Mouse (Mus musculus): ENCODE data around the gene Ppp1r21. TPM values are rescaled to one million over a fixed set of nuclear protein-coding genes. Genes with fewer than 3 reads are reported as not detected.

The Ppp1r21 gene
- polyA plus RNA-seq, 1 experiment from 2014 or later, result 27.6 TPM

DNA sequence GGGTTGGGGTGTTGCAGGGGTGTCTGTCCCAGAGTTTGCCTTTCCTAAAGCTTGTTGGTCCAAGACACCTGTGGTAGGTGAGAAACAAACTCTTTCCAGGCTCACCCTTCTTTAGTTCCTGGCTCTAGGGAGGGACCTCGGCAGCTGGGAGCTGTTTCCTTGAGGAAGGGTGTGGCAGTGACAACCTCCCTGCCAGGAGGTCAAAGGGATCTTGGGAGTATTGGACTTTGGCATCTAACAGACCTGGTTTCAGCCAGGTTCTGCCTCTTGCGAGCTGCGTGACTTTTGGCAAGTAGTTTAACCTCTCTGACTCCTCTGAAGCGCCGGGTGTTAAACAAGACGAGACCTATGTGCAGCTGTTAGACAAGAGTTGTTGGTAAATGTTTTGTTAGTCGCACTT lies 97.2 kb downstream of the Ppp1r21 start:
- Histone ChIP-seq H3K9ac (ENCODE audit: low read depth, low read length) (peak overlapping the region; percentile 49; the same call in 1 of the 2 replicates), H3K36me3 (ENCODE audit: insufficient read depth, low read length) (no peaks in the 10 kb centered on the region), H3K27ac (peak overlapping the region; percentile 88), H3K4me3 (replicated peaks; ENCODE audit: low read depth, low read length) (peak overlapping the region; percentile 23), H3K9me3 (replicated peaks; ENCODE audit: low read length) (no peaks in the 10 kb centered on the region), H3K4me2 (ENCODE audit: low read length) (peak overlapping the region; percentile 47), H3K27me3 (ENCODE audit: insufficient read depth, low read length) (no peaks in the 10 kb centered on the region), H3K4me1 (replicated peaks; ENCODE audit: insufficient read depth, low read length) (peaks cover 28% of the 10 kb centered on the region)
- DNase-seq (ENCODE audit: low spot score) (peak; percentile 40), ATAC-seq (replicated peaks; ENCODE audit: low FRiP score, low read depth) (peak; percentile 27; the same call in 1 of the 2 replicates)
- TF ChIP-seq CTCF (IDR thresholded peaks at IDR 0.05; ENCODE audit: low read depth), result no peak
- 26% methylated on average over 7 of the region's 7 CpGs for WGBS

DNA sequence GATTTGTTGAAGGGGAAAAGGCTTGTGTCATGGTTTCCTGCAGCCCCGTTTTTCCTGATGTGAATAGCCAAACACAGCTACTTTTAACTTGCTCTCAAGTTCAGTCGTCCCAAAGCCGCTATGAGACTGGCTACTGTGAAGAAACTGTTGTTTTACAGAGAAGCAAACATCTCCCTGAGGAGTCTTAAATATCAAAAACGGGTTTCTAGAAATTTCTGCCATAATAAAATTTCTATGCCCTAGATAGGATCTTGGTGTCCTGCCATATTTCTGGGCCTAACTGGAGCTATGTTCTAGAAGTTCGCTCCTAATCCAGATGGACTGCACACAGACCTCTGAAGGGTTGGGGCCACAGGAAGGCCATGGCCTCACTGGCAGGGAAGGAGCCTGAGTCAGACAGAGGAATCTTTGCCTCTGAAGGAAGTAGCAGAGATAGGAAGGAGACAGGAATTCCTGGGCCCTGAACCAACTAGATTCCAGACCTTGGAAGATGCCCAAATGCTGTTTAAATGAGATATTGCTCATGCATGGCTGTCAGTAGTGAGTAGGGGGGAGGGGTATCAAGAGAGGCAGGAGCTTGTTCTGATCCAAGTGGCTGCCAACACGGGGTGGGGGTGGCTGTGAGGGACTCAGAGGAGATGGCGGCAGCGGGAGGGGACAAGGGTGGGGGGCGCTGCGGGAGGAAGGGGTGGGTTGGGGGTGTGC lies 98.9 kb downstream of the Ppp1r21 start:
- Histone ChIP-seq H3K4me1 (replicated peaks; ENCODE audit: insufficient read depth, low read length) (peaks cover 28% of the 10 kb centered on the region), H3K9ac (ENCODE audit: low read depth, low read length) (0 out of 2 replicates have a peak overlapping the region, but pooled peaks have one; percentile 46), H3K36me3 (ENCODE audit: insufficient read depth, low read length) (no peaks in the 10 kb centered on the region), H3K27me3 (ENCODE audit: insufficient read depth, low read length) (no peaks in the 10 kb centered on the region), H3K9me3 (replicated peaks; ENCODE audit: low read length) (no peaks in the 10 kb centered on the region), H3K4me3 (replicated peaks; ENCODE audit: low read depth, low read length) (no peak overlapping the region), H3K4me2 (ENCODE audit: low read length) (peak overlapping the region; percentile 47), H3K27ac (peak overlapping the region; percentile 88)
- DNase-seq (ENCODE audit: low spot score), result peak; percentile 92
- WGBS, result 31% methylated on average over 10 of the region's 10 CpGs
- TF ChIP-seq CTCF (IDR thresholded peaks at IDR 0.05; ENCODE audit: low read depth), result no peak
- ATAC-seq (replicated peaks; ENCODE audit: low FRiP score, low read depth), result peak; percentile 37

DNA sequence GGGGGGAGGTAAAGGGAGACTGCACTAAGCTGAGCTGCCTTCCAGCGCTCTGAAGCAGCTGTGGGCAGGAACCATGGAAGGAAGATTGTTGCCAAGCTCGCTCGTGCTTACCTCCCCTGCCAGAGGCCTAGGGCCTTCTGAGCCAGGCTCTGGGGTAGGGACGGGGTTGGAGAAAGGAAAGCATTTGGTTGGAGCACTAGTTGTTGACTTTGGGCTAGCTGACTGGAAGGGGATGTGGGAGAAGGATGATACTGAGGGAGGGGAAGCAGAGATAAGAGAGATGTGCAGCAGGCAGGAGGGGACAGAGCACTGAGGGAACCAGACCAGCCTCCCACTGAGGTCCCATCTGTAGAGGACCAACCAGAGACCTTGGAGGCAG lies 99.5 kb downstream of the Ppp1r21 start:
- Histone ChIP-seq H3K4me3 (replicated peaks; ENCODE audit: low read depth, low read length) (no peak overlapping the region), H3K27ac (peak overlapping the region; percentile 88), H3K9ac (ENCODE audit: low read depth, low read length) (peak overlapping the region; percentile 46; the same call in 1 of the 2 replicates), H3K36me3 (ENCODE audit: insufficient read depth, low read length) (no peaks in the 10 kb centered on the region), H3K4me2 (ENCODE audit: low read length) (peak overlapping the region; percentile 47), H3K27me3 (ENCODE audit: insufficient read depth, low read length) (no peaks in the 10 kb centered on the region), H3K4me1 (replicated peaks; ENCODE audit: insufficient read depth, low read length) (peaks cover 28% of the 10 kb centered on the region), H3K9me3 (replicated peaks; ENCODE audit: low read length) (no peaks in the 10 kb centered on the region)
- ATAC-seq (replicated peaks; ENCODE audit: low FRiP score, low read depth) (peak; percentile 26), DNase-seq (ENCODE audit: low spot score) (no peak)
- no peak for TF ChIP-seq CTCF (IDR thresholded peaks at IDR 0.05; ENCODE audit: low read depth)
- WGBS, result 12% methylated on average over 4 of the region's 4 CpGs

DNA sequence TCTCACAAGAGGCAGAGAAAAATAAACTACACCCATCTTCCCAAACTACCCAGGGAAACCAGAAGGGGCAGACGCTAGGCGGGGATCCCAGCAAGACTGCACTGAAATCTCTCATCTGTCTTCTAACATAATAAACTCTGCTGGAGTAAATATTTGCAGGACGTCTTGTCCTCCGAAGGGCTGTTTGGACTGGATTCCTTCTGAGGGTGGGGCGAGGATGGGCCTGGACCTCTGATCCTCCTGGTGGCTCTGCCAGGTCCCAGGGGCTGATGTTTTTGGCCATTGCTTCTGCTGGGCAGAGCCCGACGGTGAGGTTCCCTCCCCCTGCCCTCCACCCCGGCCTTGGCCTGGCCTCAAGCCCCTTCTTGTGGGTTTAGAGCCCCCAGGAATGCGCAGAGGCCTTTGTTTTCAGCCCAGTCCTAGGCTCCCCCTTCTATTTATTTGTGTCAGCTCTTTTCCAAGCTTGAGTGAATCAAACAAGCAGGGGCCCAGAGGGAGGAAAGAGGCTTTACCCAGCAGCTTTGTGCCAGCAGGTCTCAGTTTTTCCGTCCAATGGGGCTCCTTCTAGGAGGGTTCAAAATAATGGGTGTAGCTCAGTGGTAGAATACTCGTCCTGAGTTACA lies 100.1 kb downstream of the Ppp1r21 start:
- H3K4me3 ChIP-seq (replicated peaks; ENCODE audit: low read depth, low read length), result no peak overlapping the region
- H3K4me1 ChIP-seq (replicated peaks; ENCODE audit: insufficient read depth, low read length), result peaks cover 28% of the 10 kb centered on the region
- TF ChIP-seq CTCF (IDR thresholded peaks at IDR 0.05; ENCODE audit: low read depth), result peak; percentile 23; the same call in 1 of the 2 replicates
- no peaks in the 10 kb centered on the region for H3K27me3 ChIP-seq (ENCODE audit: insufficient read depth, low read length)
- ATAC-seq (replicated peaks; ENCODE audit: low FRiP score, low read depth), result peak; percentile 29
- 28% methylated on average over 11 of the region's 11 CpGs for WGBS
- 0 out of 2 replicates have a peak overlapping the region, but pooled peaks have one; percentile 2 for H3K9ac ChIP-seq (ENCODE audit: low read depth, low read length)
- peak overlapping the region; percentile 8 for H3K4me2 ChIP-seq (ENCODE audit: low read length)
- H3K27ac ChIP-seq, result peak overlapping the region; percentile 88
- peak; percentile 80 for DNase-seq (ENCODE audit: low spot score)
- no peaks in the 10 kb centered on the region for H3K9me3 ChIP-seq (replicated peaks; ENCODE audit: low read length)
- no peaks in the 10 kb centered on the region for H3K36me3 ChIP-seq (ENCODE audit: insufficient read depth, low read length)

DNA sequence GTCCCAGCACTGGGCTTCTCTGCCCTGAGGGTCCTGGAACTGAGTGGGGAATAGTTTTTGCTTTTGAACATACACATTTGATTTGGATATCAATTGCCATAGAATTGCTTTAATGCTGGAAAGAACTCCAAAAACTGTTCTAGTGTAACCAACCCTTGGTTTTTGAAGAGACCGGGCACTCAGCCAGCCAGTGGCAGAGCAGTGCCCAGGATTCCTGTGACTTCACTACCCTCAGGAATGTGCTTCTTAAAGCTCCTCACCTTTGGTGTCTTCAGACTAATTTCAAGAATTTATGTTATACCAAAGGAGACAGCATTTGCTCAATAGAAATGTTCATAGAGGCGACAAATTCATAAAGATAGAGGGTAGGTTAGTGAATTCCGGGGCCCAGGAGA lies 100.6 kb downstream of the Ppp1r21 start:
- H3K27ac ChIP-seq, result peak overlapping the region; percentile 88
- H3K36me3 ChIP-seq (ENCODE audit: insufficient read depth, low read length), result 0 out of 2 replicates have a peak, but pooled peaks cover 5% of the 10 kb centered on the region
- no peak for TF ChIP-seq CTCF (IDR thresholded peaks at IDR 0.05; ENCODE audit: low read depth)
- no peaks in the 10 kb centered on the region for H3K27me3 ChIP-seq (ENCODE audit: insufficient read depth, low read length)
- ATAC-seq (replicated peaks; ENCODE audit: low FRiP score, low read depth), result no peak
- peak; percentile 40 for DNase-seq (ENCODE audit: low spot score)
- WGBS, result 60% methylated on average over 3 of the region's 3 CpGs
- 0 out of 2 replicates have a peak overlapping the region, but pooled peaks have one; percentile 8 for H3K4me2 ChIP-seq (ENCODE audit: low read length)
- no peak overlapping the region for H3K4me3 ChIP-seq (replicated peaks; ENCODE audit: low read depth, low read length)
- H3K9ac ChIP-seq (ENCODE audit: low read depth, low read length), result 0 out of 2 replicates have a peak overlapping the region, but pooled peaks have one; percentile 2
- peaks cover 28% of the 10 kb centered on the region for H3K4me1 ChIP-seq (replicated peaks; ENCODE audit: insufficient read depth, low read length)
- no peaks in the 10 kb centered on the region for H3K9me3 ChIP-seq (replicated peaks; ENCODE audit: low read length)

DNA sequence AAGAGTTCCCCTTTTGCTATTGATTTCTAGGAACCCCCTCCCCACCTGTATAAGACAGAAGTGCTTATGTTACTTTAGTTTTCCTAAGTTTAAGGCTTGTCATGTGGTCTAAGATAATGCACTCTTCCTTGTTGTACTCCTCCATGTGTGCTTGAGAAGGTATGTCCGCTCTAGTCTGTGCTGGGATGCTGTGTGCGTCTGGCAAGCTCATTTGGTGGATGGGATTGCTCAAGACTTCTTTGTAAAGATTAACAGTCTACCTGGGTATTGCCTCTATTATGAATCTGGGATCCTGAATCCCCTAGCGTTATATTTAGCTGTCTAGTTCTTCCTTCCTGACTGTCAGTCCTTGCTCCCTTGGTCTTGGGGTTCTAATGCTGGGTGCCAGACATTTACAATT lies 102.7 kb downstream of the Ppp1r21 start:
- Histone ChIP-seq H3K27me3 (ENCODE audit: insufficient read depth, low read length) (no peaks in the 10 kb centered on the region), H3K27ac (no peak overlapping the region), H3K4me2 (ENCODE audit: low read length) (no peak overlapping the region), H3K4me3 (replicated peaks; ENCODE audit: low read depth, low read length) (no peak overlapping the region), H3K9me3 (replicated peaks; ENCODE audit: low read length) (no peaks in the 10 kb centered on the region), H3K4me1 (replicated peaks; ENCODE audit: insufficient read depth, low read length) (peaks cover 21% of the 10 kb centered on the region), H3K9ac (ENCODE audit: low read depth, low read length) (no peak overlapping the region), H3K36me3 (ENCODE audit: insufficient read depth, low read length) (peaks cover 18% of the 10 kb centered on the region; the same call in 1 of the 2 replicates)
- ATAC-seq (replicated peaks; ENCODE audit: low FRiP score, low read depth), result no peak
- TF ChIP-seq CTCF (IDR thresholded peaks at IDR 0.05; ENCODE audit: low read depth), result no peak
- WGBS, result 80% methylated on average over 3 of the region's 3 CpGs
- DNase-seq (ENCODE audit: low spot score), result no peak

Data from kidney, postnatal 0 days (tissue).